Mouse (Mus musculus) left cerebral cortex, adult 9 months (tissue): Measurements from ENCODE around the gene Clba1.

ENCODE experiments used
- DNase-seq, 2 experiments: peaks; one replicate each; pipeline ENCODE4 v3.0.0; 2022; ENCODE audit warnings: low spot score in 2 of 2

Clba1 gene

DNA sequence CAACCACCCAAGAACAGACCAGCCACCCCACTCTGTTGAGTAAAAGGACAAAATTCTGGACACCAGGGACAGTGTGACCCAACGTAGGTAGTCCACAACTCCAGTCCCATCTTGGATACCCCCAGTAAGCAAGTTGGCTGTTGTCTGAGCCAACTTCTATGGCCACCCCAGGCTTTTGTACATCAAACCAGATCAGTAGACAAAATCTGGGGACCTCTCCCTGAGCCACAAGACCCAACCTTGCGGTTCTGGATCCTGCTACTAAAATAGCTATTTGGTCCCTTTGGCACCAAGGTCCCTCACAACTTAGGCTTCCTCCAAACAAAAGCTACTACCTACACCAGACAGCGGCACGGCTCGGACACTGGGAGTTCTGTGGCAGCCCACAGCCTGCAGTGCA lies 13.7 kb upstream of the Clba1 start:
- DNase-seq, result no peak

DNA sequence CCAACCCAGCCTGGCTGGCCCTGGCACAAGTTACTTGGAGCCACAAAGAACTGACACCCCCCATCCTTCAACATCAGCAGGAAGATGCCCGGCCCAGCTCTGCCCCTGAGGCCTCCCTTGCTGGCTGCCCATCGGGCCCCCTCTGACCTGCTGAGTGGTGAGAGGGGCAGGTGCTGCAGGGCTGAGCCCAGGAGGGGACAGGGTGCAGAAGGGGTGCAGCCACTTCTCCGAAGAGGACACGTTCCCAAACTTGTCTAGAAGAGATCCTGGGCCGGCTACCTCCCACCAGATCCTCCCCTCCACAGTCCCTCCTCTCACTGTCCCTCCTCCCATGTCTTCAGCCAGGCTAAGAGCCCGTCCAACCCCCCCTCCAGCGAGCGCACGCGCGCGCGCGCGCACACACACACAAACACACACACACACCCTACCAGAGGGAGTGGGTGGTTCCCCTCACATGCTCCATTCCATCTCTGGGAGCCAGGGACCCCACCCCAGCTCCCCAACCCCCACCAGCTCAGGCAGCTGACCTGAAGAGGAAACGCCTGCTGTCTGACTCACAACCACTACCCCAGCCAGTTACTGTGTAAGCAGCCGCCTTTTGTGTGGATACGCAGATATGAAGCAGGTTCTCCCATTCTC lies 13.2 kb upstream of the Clba1 start:
- DNase-seq, result no peak

DNA sequence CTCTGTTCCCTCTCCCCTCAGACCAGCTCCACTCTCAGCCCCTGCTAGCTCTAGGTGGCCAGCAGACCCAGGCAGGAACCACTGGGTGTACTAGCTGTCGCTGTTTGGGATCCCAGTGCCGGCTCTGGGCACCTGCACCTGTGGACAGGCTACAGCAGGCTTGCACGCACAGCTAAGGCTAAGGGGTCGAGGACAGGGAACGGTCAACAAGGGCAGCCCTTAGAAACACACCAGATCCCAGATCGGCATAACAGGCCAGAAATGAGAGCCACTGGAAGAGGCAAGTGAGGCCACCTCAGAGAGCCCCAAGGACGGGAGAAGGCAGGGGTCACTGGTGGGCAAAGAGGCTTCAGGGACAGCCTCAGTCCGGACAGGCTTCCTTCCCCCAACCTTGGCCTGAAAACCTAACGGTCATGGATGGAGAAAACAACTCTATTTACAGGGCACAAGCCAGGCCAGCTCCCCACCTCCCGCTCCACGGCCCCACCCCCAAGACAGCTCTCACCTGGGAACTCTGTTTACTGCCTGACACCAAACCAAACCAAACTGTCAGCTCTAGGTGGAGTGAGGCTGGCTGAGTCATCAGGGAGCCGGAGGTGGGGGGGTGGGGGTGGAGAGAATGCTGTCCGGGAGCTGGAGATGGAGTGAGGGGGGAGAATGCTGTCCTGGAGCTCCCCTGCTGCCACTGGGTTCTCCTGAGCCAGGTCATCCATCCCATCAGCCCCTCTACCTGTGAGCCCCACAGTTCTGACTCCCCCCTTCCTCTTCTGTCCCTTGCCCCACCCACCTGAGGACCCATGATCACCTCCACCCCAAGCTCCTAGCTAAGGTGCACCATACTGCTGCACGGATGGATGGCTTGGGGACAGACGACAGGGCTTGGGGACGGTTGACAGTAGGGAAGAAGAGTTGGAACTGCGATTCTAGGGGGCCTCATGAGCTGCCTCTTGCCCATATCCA lies 11.9 kb upstream of the Clba1 start:
- no peak for DNase-seq

DNA sequence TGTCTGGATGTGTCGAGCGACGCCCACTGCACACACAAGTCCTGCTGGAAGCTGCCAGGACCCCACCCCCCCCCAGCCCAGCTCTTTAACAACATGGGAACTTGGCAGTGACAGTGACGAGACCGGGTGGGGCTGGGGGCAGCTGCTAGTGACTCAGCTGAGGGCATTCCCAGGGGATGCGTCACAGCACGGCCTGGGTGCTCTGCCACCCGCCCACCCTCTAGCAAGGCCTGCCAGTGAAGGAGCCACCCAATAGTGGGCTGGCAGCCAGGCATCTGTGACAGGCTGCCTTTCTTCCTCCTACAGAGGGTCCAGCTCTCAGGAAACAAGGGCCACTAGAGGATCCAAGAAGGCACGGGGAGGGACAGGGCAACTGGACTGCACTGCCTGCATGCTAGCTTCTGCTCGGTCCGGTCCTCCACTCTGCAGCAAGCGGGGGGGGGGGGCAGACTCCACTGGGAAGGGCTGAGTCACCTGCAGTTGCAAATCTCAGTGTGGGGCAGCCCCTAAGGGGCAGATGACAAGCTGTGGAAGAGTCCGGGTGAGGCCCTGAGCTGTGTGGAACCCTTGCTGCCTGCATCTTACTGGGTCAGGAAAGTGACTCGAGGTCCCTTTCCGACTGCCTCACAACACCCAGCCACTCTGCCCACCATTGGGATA lies 10.9 kb upstream of the Clba1 start:
- DNase-seq, result peak in 1 of 2 experiments; percentile 69

DNA sequence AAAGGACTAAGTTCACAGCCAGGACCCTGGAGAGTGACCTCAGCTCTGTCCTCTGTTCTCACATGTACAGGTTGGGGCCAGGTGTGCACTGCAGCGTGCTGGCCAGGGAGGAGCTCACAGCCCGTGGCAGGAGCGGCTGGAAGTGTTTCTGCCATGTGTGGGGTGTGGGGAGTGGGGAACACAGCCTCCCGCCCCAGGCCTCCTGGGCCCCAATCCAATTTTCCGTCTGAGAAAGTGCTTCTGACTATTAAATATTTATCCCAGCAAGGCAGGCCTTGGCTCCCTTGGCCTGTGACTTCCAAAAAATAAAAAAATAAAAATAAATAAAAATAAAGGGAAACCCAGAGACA lies 10.4 kb upstream of the Clba1 start:
- no peak for DNase-seq

DNA sequence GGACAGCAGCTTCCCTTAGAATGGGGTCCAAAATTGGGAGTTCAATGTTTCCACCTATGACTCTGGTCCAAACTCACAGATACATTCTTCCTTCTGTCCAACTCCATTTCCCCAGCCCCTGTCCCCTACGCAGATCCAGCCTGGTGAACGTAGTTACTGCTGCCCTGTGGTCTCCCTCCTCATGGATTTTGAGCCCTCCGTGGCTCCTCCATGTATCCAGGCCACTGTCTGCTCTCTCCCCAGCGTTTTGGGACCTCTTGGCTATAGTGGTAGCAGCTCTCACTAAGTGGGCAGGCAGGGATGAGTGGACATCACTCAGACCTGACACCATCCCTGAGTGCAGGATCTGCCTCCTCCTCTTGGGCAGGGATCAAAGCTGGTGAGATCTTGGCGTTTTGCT lies 10.0 kb upstream of the Clba1 start:
- DNase-seq, result no peak

DNA sequence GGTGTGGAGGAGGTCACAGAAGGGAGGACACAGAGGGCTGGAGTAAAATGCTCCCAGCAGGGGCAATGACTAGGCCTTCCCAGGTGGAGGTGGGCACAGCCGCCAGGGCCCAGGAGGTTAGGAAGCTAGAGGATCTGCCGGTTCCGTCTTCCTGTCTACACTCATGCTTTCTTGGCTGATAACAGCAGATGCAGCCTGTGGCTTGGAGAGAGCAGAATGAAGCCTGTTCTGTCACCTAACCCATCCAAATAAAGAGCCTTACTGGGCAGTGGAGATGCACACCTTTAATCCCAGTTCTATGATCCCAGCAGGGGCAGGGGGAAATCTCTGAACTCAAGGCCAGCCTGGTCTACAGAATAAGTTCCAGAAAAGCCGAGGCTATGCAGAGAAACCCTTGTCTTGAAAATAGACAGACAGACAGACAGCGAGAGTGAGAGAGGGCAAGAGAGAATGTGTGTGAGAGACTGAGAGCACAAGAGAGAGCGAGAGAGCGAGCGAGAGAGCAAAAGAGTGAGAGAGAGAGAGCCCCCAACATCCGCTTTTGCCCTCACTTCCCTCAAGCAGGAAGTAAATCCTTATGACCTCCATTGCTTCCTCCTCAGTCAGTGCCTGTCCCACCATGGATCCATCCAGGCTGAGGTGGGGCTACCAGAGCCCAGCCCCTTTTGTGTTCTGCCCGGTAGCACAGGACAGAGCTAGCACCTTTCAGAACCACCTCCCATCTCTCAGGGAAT lies 9.3 kb upstream of the Clba1 start:
- no peak for DNase-seq

- peak in 1 of 2 experiments; percentile 68 for DNase-seq
Observed at GRCm38 (mm10) chr12:112800476-112800875, 8.3 kb upstream of the Clba1 start.

DNA sequence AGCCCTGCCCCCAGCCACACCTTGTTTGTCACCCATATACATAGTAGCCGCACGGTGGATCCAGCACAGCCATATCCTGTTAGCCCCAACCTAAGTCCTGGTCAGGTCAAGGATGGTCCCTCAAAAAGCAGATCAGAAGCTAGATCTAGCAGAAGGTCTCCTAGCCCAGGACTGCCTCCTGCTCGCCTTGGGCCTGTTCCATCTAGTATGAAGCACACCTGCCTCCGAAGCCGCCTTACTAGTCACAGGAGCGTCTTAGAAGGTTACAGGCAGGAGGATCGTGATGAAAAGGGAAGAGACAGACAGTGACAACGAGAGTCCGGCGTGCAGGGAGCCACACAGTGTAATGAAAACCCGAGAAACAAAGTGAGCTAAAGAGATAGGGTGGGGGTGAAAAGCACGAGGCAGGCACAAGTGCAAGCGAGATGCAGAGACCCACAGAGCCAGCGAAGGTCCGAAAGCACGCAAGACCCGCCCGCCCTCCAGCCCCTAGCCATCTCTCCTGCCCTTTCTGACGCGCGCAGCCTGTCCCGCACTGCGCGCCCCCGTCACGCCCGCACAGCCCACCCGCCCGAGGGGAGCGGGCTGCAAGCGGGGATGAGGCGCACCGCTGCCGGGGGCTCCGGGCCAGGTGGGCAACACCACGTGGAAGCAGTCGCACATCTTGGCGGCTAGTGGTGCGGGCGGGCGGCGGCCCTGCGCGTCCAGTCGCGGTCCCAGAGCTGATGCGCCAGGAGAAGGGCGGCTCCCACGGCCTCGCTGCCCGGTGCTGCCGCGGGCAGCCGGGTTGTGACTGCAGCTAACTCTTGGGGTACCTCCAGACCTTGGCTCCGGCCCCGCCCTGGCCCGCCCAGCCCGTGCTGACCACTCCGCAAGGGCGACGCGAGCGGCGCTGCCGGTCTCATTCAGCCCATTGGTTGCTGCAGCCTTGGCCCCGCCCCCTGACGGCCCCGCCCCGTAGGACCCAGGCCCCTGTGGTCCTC lies 6.6 kb upstream of the Clba1 start, which contains the start of gene Ahnak2:
Gene Ahnak2, minus strand, starts transcription at position 794 of the 983 bp plus-strand sequence.
- DNase-seq, result no peak

- DNase-seq, result no peak
Observed at GRCm38 (mm10) chr12:112802917-112803316, 5.8 kb upstream of the Clba1 start.

DNA sequence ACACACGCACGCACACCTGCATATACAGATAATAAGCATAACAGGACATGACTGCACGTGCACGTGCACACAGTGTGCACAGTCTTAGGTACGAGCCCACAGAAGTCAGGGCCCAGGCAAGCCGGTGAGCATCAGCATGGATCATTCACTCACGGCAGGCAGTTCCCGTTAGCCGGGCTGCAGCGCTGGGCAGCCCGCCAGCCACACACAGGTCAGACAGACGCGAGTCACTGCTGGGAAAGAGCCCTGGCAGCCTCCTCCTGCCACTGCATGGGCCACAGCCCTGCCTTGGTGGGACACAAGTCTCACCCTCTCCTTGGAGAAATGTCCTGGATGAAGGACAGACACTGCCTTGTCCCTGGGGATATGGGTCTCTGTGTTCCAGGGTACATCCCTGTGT lies 4.7 kb upstream of the Clba1 start:
- DNase-seq, result no peak

DNA sequence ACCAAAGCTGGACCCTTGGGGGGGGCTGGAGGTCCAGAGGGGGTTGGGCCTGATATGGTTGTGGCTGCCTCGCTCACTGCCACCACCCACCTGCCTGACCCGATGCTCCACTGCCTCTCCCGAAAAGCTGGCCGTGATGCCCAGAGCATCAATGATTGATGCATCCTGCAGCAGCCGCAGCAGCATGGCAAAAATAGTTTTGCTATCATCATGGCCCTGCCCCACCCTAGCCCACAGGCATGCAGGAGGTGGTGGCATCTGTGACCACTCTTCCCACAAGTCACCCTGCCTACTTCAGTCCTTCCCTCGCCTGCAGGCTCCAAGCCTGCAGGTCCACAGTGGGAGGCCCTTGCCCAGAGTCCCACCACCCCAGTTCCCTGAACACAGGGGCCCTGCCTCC lies 2.7 kb upstream of the Clba1 start:
- no peak for DNase-seq

- DNase-seq, result no peak
Observed at GRCm38 (mm10) chr12:112807796-112808195, 941 bp upstream of the Clba1 start.

GRCm38 (mm10) chr12:112808212-112808586 lies 538 bp upstream of the Clba1 start:
- DNase-seq, result no peak

DNA sequence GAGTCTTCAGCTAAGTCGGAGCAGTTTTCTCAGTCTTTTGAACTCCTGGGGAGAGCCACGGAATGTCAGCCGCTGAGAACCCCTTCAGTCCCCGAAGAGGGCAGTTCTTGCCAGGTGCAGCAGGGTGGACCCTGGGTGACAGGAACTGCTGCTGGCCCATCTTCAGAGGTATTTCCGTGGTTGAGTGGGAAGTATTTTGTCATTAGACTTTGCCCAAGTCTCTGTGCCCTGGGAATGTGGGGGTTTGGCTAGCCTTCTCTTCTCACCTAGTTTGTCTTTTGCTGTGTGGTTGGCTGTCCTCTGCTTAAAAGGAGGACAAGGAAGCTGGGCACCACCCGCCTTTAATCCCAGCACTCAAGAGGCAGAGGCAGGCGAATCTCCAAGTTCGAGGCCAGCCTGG lies 904 bp downstream of the Clba1 start:
- DNase-seq, result no peak

DNA sequence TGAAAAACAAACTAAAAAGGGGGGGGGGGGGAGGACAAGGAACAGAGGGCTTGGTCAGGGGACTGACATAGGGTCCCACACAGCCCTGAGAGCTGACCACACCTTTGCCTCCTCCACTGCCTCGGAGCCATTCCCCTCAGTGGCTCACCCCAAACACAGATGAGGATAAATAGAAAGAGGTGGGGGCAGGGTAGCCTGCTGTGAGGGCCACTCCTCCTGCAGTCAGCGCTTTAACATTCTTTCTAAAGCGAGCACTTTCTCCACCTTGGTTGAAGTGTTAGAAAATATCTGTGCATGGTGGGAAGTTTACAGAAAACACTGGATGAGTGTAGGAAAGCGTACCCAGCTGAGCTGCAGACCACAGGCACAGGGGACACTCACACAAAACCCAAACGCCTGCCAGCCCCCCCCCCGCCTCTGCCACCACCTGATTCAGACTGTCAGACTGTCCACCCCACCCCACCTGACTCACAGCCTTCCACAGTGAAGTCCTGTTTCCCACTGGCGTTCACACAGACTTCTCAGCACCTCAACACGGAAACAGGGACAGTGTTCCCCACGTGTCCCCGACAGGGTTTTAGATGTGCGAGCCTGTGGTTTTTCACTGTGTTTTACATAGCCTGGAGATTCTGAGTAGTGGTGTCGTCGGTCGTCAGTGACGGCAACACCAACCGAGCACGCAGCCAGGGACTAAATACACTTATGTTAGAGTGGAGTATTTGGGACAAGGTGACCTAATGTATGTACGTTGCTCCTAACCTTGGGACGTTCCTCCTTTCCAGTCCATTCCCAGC lies 1.6 kb downstream of the Clba1 start:
- DNase-seq, result no peak

GRCm38 (mm10) chr12:112813370-112813769 lies 4.6 kb downstream of the Clba1 start:
- DNase-seq, result no peak

- DNase-seq, result no peak
Observed at GRCm38 (mm10) chr12:112814682-112815470, 6.1 kb downstream of the Clba1 start.

- peak in 1 of 2 experiments; percentile 66 for DNase-seq
Observed at GRCm38 (mm10) chr12:112816294-112816693, 7.6 kb downstream of the Clba1 start.
